Mouse (Mus musculus): ENCODE measurements around the gene Rnd2. TPM values are rescaled to one million over a fixed set of nuclear protein-coding genes. Genes with fewer than 3 reads are reported as not detected.
"Not testable (repeated sequence)": the region's sequence is repeated elsewhere in the genome, so short reads cannot be mapped to it uniquely, and the experiment has no call there.

Gene Rnd2
- polyA plus RNA-seq, 1 experiment = 0.09 TPM

DNA sequence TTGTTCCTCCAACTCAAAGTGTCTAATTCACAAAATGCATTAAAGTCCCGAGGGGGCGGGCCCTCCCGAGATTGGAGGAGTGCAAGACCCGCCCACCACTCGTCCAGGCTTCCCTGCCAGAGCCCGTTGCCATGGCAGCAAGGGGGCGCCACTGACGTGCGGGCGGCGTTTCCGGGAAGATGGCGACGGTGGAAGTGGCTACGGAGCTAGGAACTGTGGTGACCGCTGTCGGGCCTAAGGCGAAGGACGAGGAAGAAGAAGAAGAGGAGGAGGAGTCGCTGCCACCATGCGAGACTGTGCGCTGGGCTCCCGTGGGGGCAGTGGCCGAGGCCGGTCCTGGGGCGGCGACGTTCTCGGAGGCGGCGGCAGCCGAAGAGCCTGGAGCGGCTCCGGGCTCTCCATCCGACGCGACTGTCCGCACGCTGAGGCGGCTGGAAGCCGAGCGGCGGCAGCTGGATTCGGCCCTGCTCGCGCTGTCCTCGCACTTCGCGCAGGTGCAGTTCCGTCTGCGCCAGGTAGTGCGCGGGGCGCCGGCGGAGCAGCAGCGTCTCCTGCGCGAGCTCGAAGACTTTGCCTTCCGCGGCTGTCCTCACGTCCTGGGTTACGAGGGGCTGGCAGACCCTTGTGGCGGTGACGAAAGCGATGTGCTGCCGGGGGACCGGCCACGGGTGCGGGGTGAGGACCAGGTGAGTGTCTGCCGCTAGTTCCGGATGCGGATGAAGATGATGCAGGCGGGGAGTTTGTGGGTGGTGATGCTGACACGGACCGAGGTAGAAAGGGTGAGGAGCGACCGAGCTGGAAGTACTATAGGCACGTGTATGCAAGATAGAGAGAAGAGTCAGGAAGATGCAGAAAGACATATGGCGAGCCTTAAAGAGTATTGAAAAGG is 39.6 kb upstream of the Rnd2 start, which contains the start of the genes Rundc1 and Ptges3l:
TSS of gene Rundc1 (plus strand) at position 161 of the 889 bp plus-strand sequence.
TSS of gene Ptges3l (minus strand) at position 409 of the 889 bp plus-strand sequence.
- TF ChIP-seq GATA1 (IDR thresholded peaks at IDR 0.05; ENCODE audit: low read length) = no peak
- TF ChIP-seq TAL1 (IDR thresholded peaks at IDR 0.05; ENCODE audit: low read length) = no peak

DNA sequence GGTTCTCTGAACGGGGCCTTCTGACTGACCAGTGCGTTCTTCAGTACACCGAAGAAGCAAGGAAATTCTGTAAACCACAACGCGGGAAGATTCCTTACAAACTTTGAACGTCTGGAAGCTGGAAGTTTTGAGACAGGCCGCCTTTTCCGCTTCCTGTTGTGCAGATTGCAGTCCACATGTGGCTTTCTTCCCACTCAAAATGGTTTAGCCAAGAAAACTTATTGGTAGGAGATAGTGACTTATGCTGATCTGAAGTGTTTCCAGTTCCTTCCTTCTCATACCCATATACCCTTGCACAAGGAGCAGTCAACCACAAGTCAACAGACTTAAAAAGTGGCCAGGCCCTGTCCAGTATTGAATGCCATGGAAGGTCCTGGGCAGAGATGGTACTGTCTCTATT is 38.6 kb upstream of the Rnd2 start:
- TF ChIP-seq TAL1 (IDR thresholded peaks at IDR 0.05; ENCODE audit: low read length) = no peak
- TF ChIP-seq GATA1 (IDR thresholded peaks at IDR 0.05; ENCODE audit: low read length) = no peak
- H3K27me3 ChIP-seq (ENCODE audit: control insufficient read depth) = peaks cover 8% of the 10 kb centered on the region; the same call in 1 of the 2 replicates
- peaks cover 2% of the 10 kb centered on the region for H3K9me3 ChIP-seq (ENCODE audit: control insufficient read depth, low read length)
- H3K4me3 ChIP-seq (replicated peaks) = peak overlapping the region; percentile 81
- peaks cover 28% of the 10 kb centered on the region for H3K36me3 ChIP-seq (ENCODE audit: control insufficient read depth)
- peaks cover 37% of the 10 kb centered on the region for H3K4me1 ChIP-seq (ENCODE audit: control insufficient read depth)

More for the DNA sequence above, 39.6 kb upstream of the Rnd2 start, which contains the start of the genes Rundc1 and Ptges3l:
- H3K27me3 ChIP-seq (ENCODE audit: control insufficient read depth) = peaks cover 8% of the 10 kb centered on the region; the same call in 1 of the 2 replicates
- peaks cover 37% of the 10 kb centered on the region for H3K4me1 ChIP-seq (ENCODE audit: control insufficient read depth)
- H3K36me3 ChIP-seq (ENCODE audit: control insufficient read depth) = peaks cover 18% of the 10 kb centered on the region
- peaks cover under 1% of the 10 kb centered on the region for H3K9me3 ChIP-seq (ENCODE audit: control insufficient read depth, low read length)
- H3K4me3 ChIP-seq (replicated peaks) = peak within 1 kb of the TSS; percentile 81

DNA sequence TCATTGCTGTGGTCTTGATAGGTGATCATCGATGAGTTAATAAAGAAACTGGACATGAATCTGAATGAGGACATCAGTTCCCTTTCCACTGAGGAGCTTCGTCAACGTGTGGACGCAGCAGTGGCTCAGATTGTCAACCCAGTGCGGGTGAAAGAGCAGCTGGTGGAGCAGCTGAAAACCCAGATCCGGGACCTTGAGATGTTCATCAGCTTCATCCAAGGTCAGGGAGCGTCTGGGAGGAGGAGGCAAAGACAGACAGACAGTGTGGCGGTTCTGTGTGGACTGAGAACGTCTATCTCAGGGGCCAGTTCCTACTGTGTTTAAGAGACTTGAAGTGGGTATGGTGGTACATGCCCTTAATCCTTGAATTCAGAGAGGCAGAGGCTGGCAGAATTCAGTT is 33.5 kb upstream of the Rnd2 start:
- H3K36me3 ChIP-seq (ENCODE audit: control insufficient read depth) = peaks cover 69% of the 10 kb centered on the region

DNA sequence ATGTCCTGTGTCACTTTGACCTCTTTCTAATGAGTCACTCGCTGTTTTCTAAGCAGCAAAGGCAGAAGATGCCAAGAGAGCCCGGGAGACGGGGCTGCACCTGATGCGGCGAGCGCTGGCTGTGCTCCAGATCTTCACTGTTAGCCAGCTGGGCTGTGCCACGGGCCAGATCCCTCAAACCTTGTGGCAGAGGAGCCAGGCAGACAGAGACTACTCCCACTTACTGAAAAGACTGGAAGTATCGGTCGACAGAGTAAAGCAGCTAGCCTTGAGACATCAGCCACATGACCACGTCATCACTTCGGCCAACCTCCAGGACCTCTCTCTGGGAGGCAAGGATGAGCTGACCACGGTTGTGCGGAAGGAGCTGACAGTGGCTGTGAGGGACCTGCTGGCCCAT is 31.4 kb upstream of the Rnd2 start:
- Histone ChIP-seq H3K36me3 (ENCODE audit: control insufficient read depth) (peaks cover 66% of the 10 kb centered on the region), H3K4me3 (replicated peaks) (no peak overlapping the region), H3K27me3 (ENCODE audit: control insufficient read depth) (no peaks in the 10 kb centered on the region), H3K9me3 (ENCODE audit: control insufficient read depth, low read length) (peaks cover 2% of the 10 kb centered on the region), H3K4me1 (ENCODE audit: control insufficient read depth) (peaks cover 4% of the 10 kb centered on the region)
- no peak for TF ChIP-seq GATA1 (IDR thresholded peaks at IDR 0.05; ENCODE audit: low read length)
- no peak for TF ChIP-seq TAL1 (IDR thresholded peaks at IDR 0.05; ENCODE audit: low read length)

More for the DNA sequence above, 33.5 kb upstream of the Rnd2 start:
- Histone ChIP-seq H3K27me3 (ENCODE audit: control insufficient read depth) (no peaks in the 10 kb centered on the region), H3K9me3 (ENCODE audit: control insufficient read depth, low read length) (peaks cover 2% of the 10 kb centered on the region), H3K4me3 (replicated peaks) (no peak overlapping the region), H3K4me1 (ENCODE audit: control insufficient read depth) (peaks cover 11% of the 10 kb centered on the region)
- TF ChIP-seq TAL1 (IDR thresholded peaks at IDR 0.05; ENCODE audit: low read length) (no peak), GATA1 (IDR thresholded peaks at IDR 0.05; ENCODE audit: low read length) (no peak)

DNA sequence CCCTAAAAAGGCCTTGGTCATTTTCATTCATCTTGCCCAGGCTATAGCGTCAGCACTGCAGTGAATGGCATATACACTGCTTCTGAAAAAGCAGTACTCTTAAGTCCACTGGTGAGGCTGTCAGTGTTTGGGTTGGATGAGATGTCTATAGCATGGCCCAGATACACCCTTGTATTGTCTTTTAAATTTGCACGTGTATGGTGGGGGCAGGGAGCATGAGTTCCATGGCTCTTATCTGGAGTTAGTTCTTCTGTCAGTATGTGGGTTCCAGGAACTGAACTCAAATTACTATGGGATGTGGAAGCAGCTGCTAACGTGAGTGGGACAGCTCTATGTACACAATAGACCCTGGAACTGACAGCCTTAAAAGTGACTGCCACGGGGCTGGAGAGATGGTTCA is 29.0 kb upstream of the Rnd2 start:
- no peak overlapping the region for H3K4me3 ChIP-seq (replicated peaks)
- no peaks in the 10 kb centered on the region for H3K9me3 ChIP-seq (ENCODE audit: control insufficient read depth, low read length)
- peaks cover 7% of the 10 kb centered on the region for H3K4me1 ChIP-seq (ENCODE audit: control insufficient read depth)
- H3K36me3 ChIP-seq (ENCODE audit: control insufficient read depth) = peaks cover 44% of the 10 kb centered on the region
- no peaks in the 10 kb centered on the region for H3K27me3 ChIP-seq (ENCODE audit: control insufficient read depth)
- no peak for TF ChIP-seq GATA1 (IDR thresholded peaks at IDR 0.05; ENCODE audit: low read length)
- TF ChIP-seq TAL1 (IDR thresholded peaks at IDR 0.05; ENCODE audit: low read length) = no peak

DNA sequence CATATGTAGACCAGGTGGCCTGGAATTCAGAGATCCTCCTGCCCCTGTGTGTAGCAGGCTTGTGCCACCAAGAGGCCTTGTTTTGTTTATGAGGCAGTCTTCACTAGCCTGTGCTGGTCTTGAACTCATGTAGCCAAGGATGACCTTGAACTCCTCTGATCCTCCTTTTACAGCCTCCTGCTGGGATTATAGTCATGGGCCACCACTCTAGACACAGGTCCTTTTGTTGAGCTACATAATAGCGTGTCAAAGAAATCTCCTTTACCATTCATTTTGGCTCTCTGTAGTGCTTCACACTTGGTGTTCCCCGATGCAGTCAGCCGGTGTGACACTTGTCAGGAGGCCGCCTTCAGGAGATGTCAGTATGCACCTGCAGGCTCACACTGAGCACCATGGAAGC is 27.9 kb upstream of the Rnd2 start:
- Histone ChIP-seq H3K4me3 (replicated peaks) (no peak overlapping the region), H3K36me3 (ENCODE audit: control insufficient read depth) (peaks cover 33% of the 10 kb centered on the region), H3K9me3 (ENCODE audit: control insufficient read depth, low read length) (no peaks in the 10 kb centered on the region), H3K27me3 (ENCODE audit: control insufficient read depth) (no peaks in the 10 kb centered on the region), H3K4me1 (ENCODE audit: control insufficient read depth) (peaks cover 8% of the 10 kb centered on the region)
- no peak for TF ChIP-seq GATA1 (IDR thresholded peaks at IDR 0.05; ENCODE audit: low read length)
- TF ChIP-seq TAL1 (IDR thresholded peaks at IDR 0.05; ENCODE audit: low read length) = no peak

DNA sequence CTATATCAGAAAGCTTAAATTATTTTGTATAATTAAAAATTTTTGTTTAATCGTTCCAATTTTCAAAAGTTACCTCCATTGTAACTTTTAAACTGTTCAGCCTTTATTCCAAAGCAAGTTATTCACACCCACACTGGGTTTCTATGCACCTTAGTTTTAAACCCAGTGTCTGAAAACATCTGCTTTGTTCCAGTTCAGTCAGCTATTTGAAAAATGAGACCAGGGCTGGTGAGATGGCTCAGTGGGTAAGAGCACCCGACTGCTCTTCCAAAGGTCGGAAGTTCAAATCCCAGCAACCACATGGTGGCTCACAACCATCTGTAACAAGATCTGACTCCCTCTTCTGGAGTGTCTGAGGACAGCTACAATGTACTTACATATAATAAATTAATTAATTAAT is 26.8 kb upstream of the Rnd2 start:
- not testable (repeated sequence) for H3K4me3 ChIP-seq (replicated peaks); H3K27me3 ChIP-seq (ENCODE audit: control insufficient read depth); H3K9me3 ChIP-seq (ENCODE audit: control insufficient read depth, low read length)
- Histone ChIP-seq H3K4me1 (ENCODE audit: control insufficient read depth) (peaks cover 13% of the 10 kb centered on the region), H3K36me3 (ENCODE audit: control insufficient read depth) (peaks cover 31% of the 10 kb centered on the region)

DNA sequence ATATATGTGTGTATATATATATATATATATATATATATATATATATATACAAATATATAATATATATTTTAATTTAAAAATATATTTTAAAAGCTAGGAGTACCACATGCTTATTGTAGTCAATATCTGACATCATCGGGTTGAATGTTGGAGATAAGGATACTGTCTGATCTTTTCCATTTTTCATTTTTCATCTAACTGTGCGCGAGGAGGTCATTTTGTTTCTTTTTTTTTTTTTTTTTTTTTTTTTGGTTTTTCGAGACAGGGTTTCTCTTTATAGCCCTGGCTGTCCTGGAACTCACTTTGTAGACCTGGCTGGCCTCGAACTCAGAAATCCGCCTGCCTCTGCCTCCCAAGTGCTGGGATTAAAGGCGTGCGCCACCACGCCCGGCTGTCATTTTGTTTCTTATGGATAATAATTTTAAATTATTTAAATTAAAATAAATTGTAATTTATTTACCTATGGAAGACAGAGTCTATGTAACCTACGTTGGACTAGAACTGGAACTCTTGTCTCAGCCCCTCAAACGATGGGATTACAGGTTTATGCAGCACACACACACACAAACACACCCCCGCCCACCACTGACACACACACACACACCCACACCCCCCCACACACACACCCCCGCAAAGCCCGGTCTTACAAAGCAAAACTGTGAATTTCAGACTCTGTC is 23.2 kb upstream of the Rnd2 start:
- H3K36me3 ChIP-seq (ENCODE audit: control insufficient read depth) = peaks cover 35% of the 10 kb centered on the region
- H3K4me1 ChIP-seq (ENCODE audit: control insufficient read depth) = peaks cover 35% of the 10 kb centered on the region
- H3K9me3 ChIP-seq (ENCODE audit: control insufficient read depth, low read length); H3K27me3 ChIP-seq (ENCODE audit: control insufficient read depth): not testable (repeated sequence)
- peak overlapping the region; percentile 73 for H3K4me3 ChIP-seq (replicated peaks)

DNA sequence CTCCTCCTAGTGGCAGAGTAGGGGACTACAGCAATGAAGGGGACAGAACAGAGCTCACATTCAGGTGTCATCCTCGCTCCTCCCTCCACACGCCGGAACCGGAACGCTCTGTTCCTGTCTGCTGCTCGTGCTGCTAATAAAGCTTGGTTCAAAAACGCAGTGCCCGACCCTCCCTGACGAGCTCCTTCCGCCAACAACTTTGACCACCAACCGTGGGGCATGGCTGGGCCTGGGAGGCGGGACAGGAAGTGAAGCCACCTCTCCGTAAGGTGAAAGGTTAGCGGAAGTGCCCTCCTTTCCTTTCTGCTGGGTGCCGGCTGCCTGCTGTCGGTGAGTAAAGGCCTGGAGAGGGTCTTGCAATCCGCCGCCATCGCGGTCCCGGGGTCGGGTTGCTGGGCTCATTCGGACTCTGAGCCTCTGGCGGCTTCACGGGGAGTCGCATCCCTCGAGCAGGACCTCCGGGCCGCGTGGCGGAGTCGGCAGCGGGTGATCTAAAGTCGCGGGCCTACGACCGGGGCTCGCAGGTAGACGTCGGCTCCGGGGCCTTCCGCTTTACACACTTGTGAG is 22.6 kb upstream of the Rnd2 start, which contains the start of gene Rpl27:
TSS of gene Rpl27 (plus strand) at position 172 of the 567 bp plus-strand sequence.
- peak within 1 kb of the TSS; percentile 73 for H3K4me3 ChIP-seq (replicated peaks)
- H3K27me3 ChIP-seq (ENCODE audit: control insufficient read depth) = no peaks in the 10 kb centered on the region
- peaks cover 35% of the 10 kb centered on the region for H3K4me1 ChIP-seq (ENCODE audit: control insufficient read depth)
- H3K9me3 ChIP-seq (ENCODE audit: control insufficient read depth, low read length) = no peaks in the 10 kb centered on the region
- H3K36me3 ChIP-seq (ENCODE audit: control insufficient read depth) = peaks cover 35% of the 10 kb centered on the region
- no peak for TF ChIP-seq GATA1 (IDR thresholded peaks at IDR 0.05; ENCODE audit: low read length)
- no peak for TF ChIP-seq TAL1 (IDR thresholded peaks at IDR 0.05; ENCODE audit: low read length)

All from erythroblast, embryonic 14.5 days (primary cell).